ENCODE assay signal across 8 mouse cellular contexts in genomic region chr6:120191396-120192170, GRCm38 (mm10).
DNase-seq lines count a peak whose midpoint lies in the region; ATAC-seq and TF ChIP-seq lines count a peak whose summit lies in the region.
"Had no signal": no experiment of that assay in that cellular context is flagged by ENCODE, and none has a peak within 500 bp of the region (broad histone marks: within the 10 kb centered on the region; RNA-seq: fewer than 3 reads in every experiment).

No protein-coding gene starts in this region.

- no peak for DNase-seq in heart, adult 18-20 months
- DNase-seq in heart, postnatal 0 days (ENCODE audit: low spot score) = no peak
- DNase-seq in B cell, adult 2 months = no peak
- no peak for DNase-seq in left cerebral cortex, postnatal 10 days (ENCODE audit: extremely low spot score in 1 of 2, low spot score in 2 of 2)

- no peak overlapping the region for H3K4me3 ChIP-seq in heart, embryonic 11.5 days (ENCODE audit: low read depth, low read length)
- no peak overlapping the region for H3K4me3 ChIP-seq in neural tube, embryonic 12.5 days
- no peak overlapping the region for H3K4me3 ChIP-seq in neural tube, embryonic 15.5 days (replicated peaks)
- H3K4me3 ChIP-seq in heart, postnatal 0 days (ENCODE audit: low read depth, low read length) = no peak overlapping the region
- H3K4me3 ChIP-seq: embryonic facial prominence, embryonic 12.5 days had no signal

- intact Hi-C loops in left cerebral cortex, postnatal 10 days (cut with DNase I) = loop anchor here (2.0 to 10.0 kb wide), 2 partner anchors 151 to 707 kb away; no protein-coding TSS in a partner anchor

- peak overlapping the region; percentile 36; the same call in 1 of the 2 replicates for H3K4me2 ChIP-seq in heart, embryonic 11.5 days
- H3K4me2 ChIP-seq in neural tube, embryonic 12.5 days (replicated peaks) = 0 out of 2 replicates have a peak overlapping the region, but pooled peaks have one; percentile 27
- no peak overlapping the region for H3K4me2 ChIP-seq in neural tube, embryonic 15.5 days
- peak overlapping the region; percentile 18; the same call in 1 of the 2 replicates for H3K4me2 ChIP-seq in heart, postnatal 0 days (ENCODE audit: low read depth, low read length)
- H3K4me2 ChIP-seq: embryonic facial prominence, embryonic 12.5 days had no signal

- peaks cover 44% of the 10 kb centered on the region for H3K4me1 ChIP-seq in heart, embryonic 11.5 days (ENCODE audit: control insufficient read depth, insufficient read depth, low read length)
- peaks cover 20% of the 10 kb centered on the region; the same call in 1 of the 2 replicates for H3K4me1 ChIP-seq in neural tube, embryonic 12.5 days
- H3K4me1 ChIP-seq in neural tube, embryonic 15.5 days = peaks cover 19% of the 10 kb centered on the region
- H3K4me1 ChIP-seq in heart, postnatal 0 days (ENCODE audit: control insufficient read depth, insufficient read depth) = peaks cover 18% of the 10 kb centered on the region

- H3K27me3 ChIP-seq in heart, embryonic 11.5 days (ENCODE audit: control insufficient read depth, insufficient read depth, low read length) = peaks cover 2% of the 10 kb centered on the region; the same call in 1 of the 2 replicates
- no peaks in the 10 kb centered on the region for H3K27me3 ChIP-seq in neural tube, embryonic 12.5 days (replicated peaks)
- no peaks in the 10 kb centered on the region; the same call in 1 of the 2 replicates for H3K27me3 ChIP-seq in neural tube, embryonic 15.5 days (replicated peaks)
- no peaks in the 10 kb centered on the region for H3K27me3 ChIP-seq in heart, postnatal 0 days (ENCODE audit: control insufficient read depth, insufficient read depth, low read length)

- WGBS in heart, embryonic 11.5 days (ENCODE audit: insufficient replicate concordance) = 52% methylated on average over 7 of the region's 7 CpGs
- WGBS in neural tube, embryonic 12.5 days = 56% methylated on average over 6 of the region's 7 CpGs
- WGBS in neural tube, embryonic 15.5 days = 61% methylated on average over 7 of the region's 7 CpGs
- WGBS in heart, postnatal 0 days = 65% methylated on average over 7 of the region's 7 CpGs

- no peaks in the 10 kb centered on the region for H3K9me3 ChIP-seq in heart, embryonic 11.5 days (replicated peaks; ENCODE audit: control insufficient read depth, low read length)
- H3K9me3 ChIP-seq in neural tube, embryonic 12.5 days = no peaks in the 10 kb centered on the region
- H3K9me3 ChIP-seq in neural tube, embryonic 15.5 days (replicated peaks) = no peaks in the 10 kb centered on the region
- no peaks in the 10 kb centered on the region for H3K9me3 ChIP-seq in heart, postnatal 0 days (replicated peaks; ENCODE audit: control insufficient read depth, low read length)
- H3K9me3 ChIP-seq: embryonic facial prominence, embryonic 12.5 days had no signal

- no peak for ATAC-seq in heart, embryonic 11.5 days (replicated peaks; ENCODE audit: insufficient number of reproducible peaks, low FRiP score, low TSS enrichment)
- no peak for ATAC-seq in neural tube, embryonic 12.5 days (ENCODE audit: low FRiP score, low read depth)
- no peak for ATAC-seq in neural tube, embryonic 15.5 days (ENCODE audit: low FRiP score)
- ATAC-seq in heart, postnatal 0 days (ENCODE audit: insufficient read depth, low read depth) = no peak

- no peak overlapping the region for H3K9ac ChIP-seq in heart, embryonic 11.5 days (ENCODE audit: low read depth, low read length)
- H3K9ac ChIP-seq in neural tube, embryonic 12.5 days = 0 out of 2 replicates have a peak overlapping the region, but pooled peaks have one; percentile 3
- H3K9ac ChIP-seq in neural tube, embryonic 15.5 days (replicated peaks) = no peak overlapping the region
- H3K9ac ChIP-seq in heart, postnatal 0 days (replicated peaks; ENCODE audit: low read depth, low read length) = no peak overlapping the region
- H3K9ac ChIP-seq: embryonic facial prominence, embryonic 12.5 days had no signal

- H3K27ac ChIP-seq in heart, embryonic 11.5 days (ENCODE audit: low read depth, low read length) = 0 out of 2 replicates have a peak overlapping the region, but pooled peaks have one; percentile 30
- no peak overlapping the region for H3K27ac ChIP-seq in neural tube, embryonic 12.5 days
- no peak overlapping the region for H3K27ac ChIP-seq in neural tube, embryonic 15.5 days (replicated peaks)
- peak overlapping the region; percentile 36 for H3K27ac ChIP-seq in heart, postnatal 0 days (ENCODE audit: low read depth)
- H3K27ac ChIP-seq: embryonic facial prominence, embryonic 12.5 days had no signal

- no peaks in the 10 kb centered on the region for H3K36me3 ChIP-seq in heart, embryonic 11.5 days (ENCODE audit: control insufficient read depth, insufficient read depth, low read length)
- H3K36me3 ChIP-seq in neural tube, embryonic 12.5 days = no peaks in the 10 kb centered on the region
- no peaks in the 10 kb centered on the region for H3K36me3 ChIP-seq in neural tube, embryonic 15.5 days
- H3K36me3 ChIP-seq in heart, postnatal 0 days (replicated peaks; ENCODE audit: control insufficient read depth, insufficient read depth, low read length) = no peaks in the 10 kb centered on the region
- H3K36me3 ChIP-seq: embryonic facial prominence, embryonic 12.5 days had no signal

- TF ChIP-seq CTCF in heart, postnatal 0 days (IDR thresholded peaks at IDR 0.05; ENCODE audit: low read depth) = no peak

- TF ChIP-seq EP300 in heart, postnatal 0 days (IDR thresholded peaks at IDR 0.05; ENCODE audit: low read depth) = no peak

Comparison
In these comparisons a context has a peak if more than half of its experiments do, and no peak if none do; other contexts are left out.
1. H3K27ac ChIP-seq: peak in heart, embryonic 11.5 days (single experiment) and heart, postnatal 0 days (single experiment); none in neural tube, embryonic 12.5 days (single experiment) and neural tube, embryonic 15.5 days (single experiment).